Mouse (Mus musculus) fat pad, adult 2 months (tissue): Measurements from ENCODE around the gene Papln.

Experiments used
- DNase-seq: peaks from one replicate; pipeline ENCODE4 v3.0.0-alpha.2; 2011; ENCODE audit warnings: low read depth, low spot score; ENCODE audit errors: extremely low read depth

Gene Papln

GRCm38 (mm10) chr12:83767833-83768232 is 4.4 kb downstream of the Papln start:
- no peak for DNase-seq

- no peak for DNase-seq
Observed at GRCm38 (mm10) chr12:83768235-83768899, 4.9 kb downstream of the Papln start.

- DNase-seq: no peak
Observed at GRCm38 (mm10) chr12:83770418-83771256, 7.2 kb downstream of the Papln start.

- no peak for DNase-seq
Observed at GRCm38 (mm10) chr12:83775621-83776020, 12.2 kb downstream of the Papln start.

- no peak for DNase-seq
Observed at GRCm38 (mm10) chr12:83776766-83777165, 13.3 kb downstream of the Papln start.

GRCm38 (mm10) chr12:83780181-83780580 is 16.7 kb downstream of the Papln start:
- no peak for DNase-seq

- no peak for DNase-seq
Observed at GRCm38 (mm10) chr12:83781204-83781603, 17.8 kb downstream of the Papln start.

- DNase-seq: no peak
Observed at GRCm38 (mm10) chr12:83781640-83782278, 18.3 kb downstream of the Papln start.

GRCm38 (mm10) chr12:83782669-83783068 is 19.2 kb downstream of the Papln start:
- no peak for DNase-seq

GRCm38 (mm10) chr12:83785305-83785704 is 21.9 kb downstream of the Papln start:
- DNase-seq: no peak

- DNase-seq: no peak
Observed at GRCm38 (mm10) chr12:83789051-83789780, 25.8 kb downstream of the Papln start.

GRCm38 (mm10) chr12:83789781-83790140 is 26.3 kb downstream of the Papln start:
- DNase-seq: no peak

GRCm38 (mm10) chr12:83790749-83791148 is 27.3 kb downstream of the Papln start:
- no peak for DNase-seq

- DNase-seq: no peak
Observed at GRCm38 (mm10) chr12:83791737-83792136, 28.3 kb downstream of the Papln start.

GRCm38 (mm10) chr12:83792706-83793410 is 29.4 kb downstream of the Papln start:
- no peak for DNase-seq

GRCm38 (mm10) chr12:83795051-83795450 is 31.6 kb downstream of the Papln start:
- DNase-seq: no peak

GRCm38 (mm10) chr12:83795586-83795985 is 32.2 kb downstream of the Papln start:
- DNase-seq: no peak

GRCm38 (mm10) chr12:83798313-83798712 is 34.9 kb downstream of the Papln start:
- DNase-seq: no peak

- no peak for DNase-seq
Observed at GRCm38 (mm10) chr12:83800943-83801342, 37.5 kb downstream of the Papln start.

- DNase-seq: peak; percentile 89
Observed at GRCm38 (mm10) chr12:83803641-83804040, 40.2 kb downstream of the Papln start.

- DNase-seq: no peak
Observed at GRCm38 (mm10) chr12:83811901-83812300, 48.5 kb downstream of the Papln start.
